Mouse (Mus musculus): Measurements from ENCODE around the gene Capn10.
"Not testable (repeated sequence)": the region's sequence is repeated elsewhere in the genome, so short reads cannot be mapped to it uniquely, and the experiment has no call there.

Gene Capn10

DNA sequence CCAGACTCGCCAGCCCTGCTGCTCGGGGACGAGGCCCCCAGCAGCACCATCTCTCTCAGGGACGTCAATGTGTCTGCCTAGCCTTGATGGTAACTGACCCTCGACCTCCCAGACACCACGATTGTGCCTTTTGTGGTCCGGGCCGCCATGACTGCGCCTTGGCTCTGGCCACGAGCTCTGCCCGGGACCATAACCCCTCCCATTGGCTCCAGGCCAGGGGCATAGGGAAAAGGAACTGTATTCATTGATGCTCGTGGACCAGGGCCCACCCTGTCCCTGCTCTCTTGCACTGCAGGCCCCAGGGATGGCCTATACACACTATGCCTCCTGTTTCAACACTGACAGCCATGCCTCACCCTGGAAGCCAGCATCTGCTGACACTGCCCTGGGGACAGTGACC, 14.4 kb upstream of the Capn10 start:
- DNase-seq (ENCODE audit: inconsistent ontology term), result no peak

DNA sequence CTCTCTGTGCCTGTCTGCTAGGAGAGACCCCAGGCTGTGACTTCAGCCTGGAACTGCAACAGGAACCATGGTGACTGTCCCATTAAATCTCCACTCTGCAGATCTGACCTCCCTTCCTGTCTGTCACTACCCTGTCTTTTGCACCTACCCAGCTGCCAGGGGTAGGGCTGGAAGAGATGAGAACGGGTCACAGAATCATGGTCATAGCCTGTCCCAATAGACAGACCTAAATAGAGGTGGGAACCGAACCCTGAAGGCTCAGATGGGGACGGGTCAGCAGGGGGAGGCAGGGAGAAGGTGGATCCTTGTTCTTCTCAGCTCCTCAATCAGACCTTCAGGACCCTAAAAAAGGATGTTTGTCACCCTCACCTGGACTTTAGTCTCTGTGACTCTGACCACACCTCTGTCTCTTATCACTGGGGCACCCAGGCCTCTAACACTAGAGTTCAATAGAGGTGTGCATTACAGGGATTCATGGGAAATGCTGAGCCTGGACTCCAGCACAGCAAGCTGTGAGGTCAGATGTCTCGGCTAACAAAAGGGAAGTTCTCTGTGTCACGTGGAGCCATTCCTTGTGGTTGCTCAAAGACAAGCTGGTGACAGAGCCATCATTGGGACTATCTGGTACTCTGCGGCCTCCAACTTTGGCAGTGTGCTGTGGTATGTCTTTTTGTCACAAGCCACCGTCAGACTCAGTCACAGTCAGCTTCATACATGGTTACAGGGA, 13.5 kb upstream of the Capn10 start:
- DNase-seq (ENCODE audit: inconsistent ontology term), result no peak

DNA sequence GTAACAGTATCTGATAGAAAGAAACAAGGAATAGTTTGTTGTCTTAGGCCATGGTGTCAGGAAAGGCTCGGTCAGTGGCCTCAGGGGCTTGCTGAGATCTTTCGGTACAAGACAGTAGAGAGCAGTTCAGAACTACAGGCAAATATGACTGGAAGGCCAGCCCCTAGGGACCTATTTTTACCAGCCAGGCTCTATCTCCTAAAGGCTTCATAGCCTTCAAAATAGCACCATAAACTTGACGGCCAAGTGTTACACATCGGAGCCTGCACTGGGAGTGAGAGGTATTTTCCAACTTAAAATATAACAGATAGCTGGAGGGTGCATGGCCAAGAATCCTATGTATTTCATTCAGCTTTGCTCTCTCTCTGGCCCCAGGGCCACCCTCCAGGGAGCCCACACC, 12.7 kb upstream of the Capn10 start:
- DNase-seq (ENCODE audit: inconsistent ontology term), result no peak

DNA sequence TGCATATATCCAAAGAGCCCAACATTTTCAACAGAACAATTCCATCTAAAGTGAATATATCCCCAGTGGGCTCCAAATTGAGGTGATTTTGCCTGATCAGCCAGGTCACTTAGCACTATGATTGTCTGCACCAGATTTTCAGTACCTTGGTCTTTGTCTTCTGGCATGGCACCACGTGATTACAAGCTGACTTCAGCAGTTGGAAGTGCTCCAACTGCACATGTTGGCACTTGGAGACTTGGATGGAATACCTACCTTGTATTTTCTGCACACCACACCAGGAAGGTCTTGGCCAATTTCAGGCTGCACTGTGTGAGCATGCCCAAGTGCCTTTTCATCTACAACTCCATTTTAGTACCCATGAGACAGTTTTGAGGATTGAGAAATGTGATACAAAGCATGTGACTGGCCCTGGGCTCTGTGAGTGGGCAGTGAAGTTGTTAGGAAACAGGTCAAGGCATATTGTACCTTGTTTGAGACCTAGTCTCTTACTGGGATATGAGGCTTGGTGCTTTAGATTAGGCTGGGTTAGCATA, 3.9 kb upstream of the Capn10 start:
- no peak for DNase-seq (ENCODE audit: inconsistent ontology term)

DNA sequence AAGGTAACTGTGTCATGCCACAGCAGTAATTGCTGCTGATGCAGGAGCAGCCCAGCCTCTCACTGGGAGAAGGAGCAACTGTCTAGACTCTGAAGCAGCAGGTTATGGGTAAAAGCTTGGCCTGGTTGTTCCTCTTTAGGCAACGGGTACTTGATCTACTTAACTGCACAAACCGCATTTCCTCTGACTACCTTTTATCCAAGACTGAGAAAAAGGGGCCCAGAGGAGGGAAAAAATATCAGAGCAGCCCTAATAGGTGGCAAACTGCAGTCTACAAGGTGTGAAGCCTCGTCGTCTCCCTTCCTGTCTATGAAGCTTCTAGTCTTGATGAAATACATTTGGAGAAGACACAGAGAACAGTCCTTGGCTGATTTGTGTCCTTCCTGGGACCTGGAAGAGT, 565 bp upstream of the Capn10 start:
- no peak for DNase-seq (ENCODE audit: inconsistent ontology term)

DNA sequence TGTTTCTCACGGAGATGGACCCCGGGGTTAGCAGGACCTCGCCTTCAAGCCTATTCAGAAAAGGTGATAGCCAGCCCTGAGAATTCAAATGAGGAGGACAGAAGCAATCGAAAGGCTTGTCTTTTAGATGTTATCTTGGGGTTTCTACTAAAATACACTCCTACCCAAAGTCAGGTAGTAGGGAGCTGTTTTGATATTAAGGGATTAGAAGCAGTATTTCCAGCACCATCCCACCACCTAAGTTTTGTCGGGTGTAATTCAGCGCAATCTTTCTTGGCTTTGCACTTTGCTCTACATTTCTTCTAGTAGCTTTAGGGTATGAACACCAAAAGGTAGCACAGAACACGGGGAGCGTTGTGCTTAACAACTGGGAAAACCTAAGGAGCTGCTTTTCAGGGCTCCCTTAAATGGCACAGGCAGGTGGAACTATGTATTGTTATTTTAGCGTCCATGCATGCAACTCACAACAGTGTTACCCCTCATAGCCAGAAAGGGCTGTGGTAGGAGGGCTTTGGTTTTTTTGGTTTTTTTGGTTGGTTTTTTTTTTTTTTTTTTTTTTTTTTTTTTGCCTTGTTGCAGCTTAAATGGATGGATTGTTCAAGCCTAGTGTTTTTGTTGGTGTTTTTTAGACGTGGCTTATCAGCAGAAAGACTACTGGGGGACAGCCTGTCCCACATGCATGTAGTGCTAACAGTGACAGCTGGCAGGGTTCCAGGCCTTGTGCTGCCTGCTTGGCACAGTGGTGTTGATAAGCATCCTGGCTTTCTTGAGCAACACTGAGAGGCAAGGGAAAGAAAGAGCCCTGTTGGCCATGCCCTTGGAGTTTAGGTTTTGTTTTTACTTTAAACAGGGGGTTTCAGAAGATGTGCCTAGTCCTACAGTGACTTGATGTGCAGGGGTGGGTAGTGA, 1.1 kb downstream of the Capn10 start:
- peak; percentile 34 for DNase-seq (ENCODE audit: inconsistent ontology term)

DNA sequence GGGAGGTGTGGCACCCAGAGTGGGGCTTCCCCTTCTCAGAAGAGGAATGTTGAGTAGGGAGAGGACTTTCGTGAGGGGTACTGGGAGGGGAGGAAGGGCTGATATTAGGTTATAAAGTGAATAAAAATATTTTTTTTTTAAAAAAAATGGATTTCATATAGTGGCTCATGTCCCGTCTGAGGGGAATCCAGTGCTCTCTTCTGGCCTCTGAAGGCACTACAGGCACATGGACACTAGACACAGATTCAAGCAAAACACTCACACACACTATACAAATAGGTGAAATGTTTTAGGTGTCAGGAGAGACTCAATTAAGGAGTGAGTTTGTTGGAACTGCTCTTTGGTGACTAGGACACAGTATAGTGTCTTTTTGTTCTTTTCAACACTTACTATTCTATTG, 1.8 kb downstream of the Capn10 start:
- no peak for DNase-seq (ENCODE audit: inconsistent ontology term)

DNA sequence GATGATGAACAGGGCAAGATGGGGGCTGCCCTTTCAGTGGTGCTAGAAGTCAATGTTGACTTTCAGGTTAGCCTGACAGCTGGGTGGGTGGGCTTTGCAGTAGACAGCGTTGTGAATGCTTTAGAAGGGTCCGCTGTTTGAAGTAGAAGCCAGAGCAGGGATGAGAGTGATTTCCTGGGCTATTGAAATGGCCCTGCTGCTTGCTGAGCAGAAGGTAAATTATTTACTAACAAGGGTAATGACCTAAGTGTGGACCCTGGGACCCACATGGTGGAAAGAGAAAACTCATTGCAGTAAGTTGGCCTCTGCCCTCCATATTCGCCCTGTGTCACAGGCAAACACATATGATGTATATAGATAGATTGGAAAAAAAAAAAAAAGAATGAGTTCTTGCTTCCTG, 2.3 kb downstream of the Capn10 start:
- no peak for DNase-seq (ENCODE audit: inconsistent ontology term)

DNA sequence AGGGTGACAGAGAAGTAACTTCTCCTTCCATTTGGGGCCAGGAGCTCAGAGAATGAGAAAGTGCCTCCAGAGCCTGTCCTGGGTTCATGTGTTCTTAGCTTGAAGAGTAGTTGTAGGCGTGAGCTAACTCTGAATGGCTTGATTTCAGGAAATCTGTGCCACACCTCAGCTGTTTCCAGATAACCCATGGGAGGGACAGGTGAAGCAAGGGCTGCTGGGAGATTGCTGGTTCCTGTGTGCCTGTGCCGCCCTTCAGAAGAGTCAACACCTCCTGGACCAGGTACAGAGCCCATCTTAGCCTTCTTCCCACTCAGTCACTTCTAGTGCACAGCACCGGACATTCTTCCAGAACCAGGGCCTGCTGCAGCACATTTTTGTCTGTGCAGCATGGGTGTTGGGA, 3.6 kb downstream of the Capn10 start:
- DNase-seq (ENCODE audit: inconsistent ontology term), result no peak

DNA sequence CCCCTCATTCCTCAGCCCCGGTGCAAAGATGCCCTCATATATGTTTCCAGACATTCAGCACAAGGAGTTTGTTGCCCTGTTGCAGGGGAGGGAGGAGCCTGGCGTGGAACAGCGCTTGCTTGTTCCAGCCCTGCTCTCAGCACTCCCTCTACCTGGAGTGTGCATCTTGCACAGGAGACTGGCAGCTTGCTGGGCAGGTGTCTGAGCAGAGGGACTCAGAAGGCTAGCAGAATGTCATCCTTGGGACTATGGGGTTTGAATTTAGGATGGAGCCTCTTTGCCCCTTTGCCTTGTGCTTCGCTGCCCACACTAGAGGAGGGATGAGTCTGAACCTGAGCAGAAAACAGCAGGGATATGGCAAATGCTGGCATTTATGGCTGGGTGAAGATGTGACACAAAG, 5.6 kb downstream of the Capn10 start:
- DNase-seq (ENCODE audit: inconsistent ontology term), result no peak

DNA sequence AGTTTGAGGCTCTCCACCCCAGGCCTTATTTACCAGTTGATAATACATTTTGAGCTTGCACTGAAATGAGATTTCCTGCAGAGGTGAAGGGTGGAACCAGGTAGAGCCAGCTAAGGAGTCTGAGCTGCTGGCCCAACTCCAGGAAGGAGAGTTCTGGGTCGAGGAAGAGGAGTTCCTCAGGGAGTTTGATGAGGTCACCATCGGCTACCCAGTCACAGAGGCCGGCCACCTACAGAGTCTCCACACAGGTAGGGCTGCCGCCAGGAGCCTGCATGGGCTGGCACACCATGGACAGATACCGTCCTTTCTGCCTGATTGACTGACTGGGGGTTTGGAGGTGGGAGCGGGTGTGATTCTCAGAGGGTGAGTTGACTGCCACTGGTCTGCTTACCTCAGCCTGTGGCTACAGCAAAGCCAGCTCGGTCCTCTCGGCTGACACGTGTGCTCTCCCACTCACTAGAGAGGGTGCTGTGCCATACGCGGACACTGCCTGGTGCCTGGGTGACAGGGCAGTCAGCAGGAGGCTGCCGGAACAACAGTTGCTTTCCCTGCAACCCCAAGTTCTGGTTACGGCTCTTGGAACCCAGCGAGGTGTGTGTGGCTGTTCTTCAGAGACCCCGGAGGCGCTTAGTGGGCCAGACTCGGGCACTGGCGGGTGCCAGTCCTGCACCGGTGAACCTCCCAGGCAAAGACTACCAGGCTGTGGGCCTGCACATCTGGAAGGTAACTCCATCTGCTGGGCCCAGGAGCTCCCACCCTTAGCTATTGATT, 9.2 kb downstream of the Capn10 start:
- DNase-seq (ENCODE audit: inconsistent ontology term), result no peak

DNA sequence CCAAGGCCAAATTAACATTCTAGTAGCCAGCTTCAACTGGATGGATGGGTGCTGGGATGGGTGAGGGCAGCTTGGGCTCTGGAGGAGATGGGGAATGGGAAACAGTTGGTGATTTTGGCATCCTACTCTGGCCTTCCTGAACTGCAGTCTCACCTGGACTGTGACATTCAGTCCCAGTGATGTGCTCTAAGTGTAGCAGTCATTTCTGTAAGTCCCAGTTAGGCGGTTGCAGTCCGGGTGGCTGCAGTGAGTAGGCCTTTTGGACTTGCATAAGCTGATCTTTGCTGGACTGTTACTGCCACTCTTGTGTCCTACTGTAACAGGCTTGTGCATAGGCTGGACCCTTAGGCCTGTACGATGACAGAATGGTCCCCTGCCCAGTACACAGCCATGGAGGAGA, 13.8 kb downstream of the Capn10 start:
- DNase-seq (ENCODE audit: inconsistent ontology term), result no peak

DNA sequence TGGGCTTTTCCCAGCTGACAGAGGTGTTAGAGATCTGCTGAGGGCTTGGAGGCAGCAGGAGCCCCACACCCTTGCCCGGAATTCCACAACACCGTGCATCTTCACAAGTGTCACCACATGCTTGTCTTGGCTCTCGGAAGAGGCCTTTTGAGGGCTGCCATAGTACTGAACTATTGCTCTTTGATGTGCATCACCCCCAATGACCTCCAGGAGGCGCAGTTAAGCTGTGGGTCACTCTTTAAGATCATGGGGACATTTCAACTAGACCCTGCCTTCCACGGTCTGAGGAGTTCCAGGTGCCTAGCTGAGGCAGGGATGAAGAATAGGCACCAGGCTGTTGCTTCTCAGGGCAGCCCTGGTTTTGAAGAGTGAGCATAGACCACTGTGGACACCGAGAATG, 15.2 kb downstream of the Capn10 start:
- no peak for DNase-seq (ENCODE audit: inconsistent ontology term)

DNA sequence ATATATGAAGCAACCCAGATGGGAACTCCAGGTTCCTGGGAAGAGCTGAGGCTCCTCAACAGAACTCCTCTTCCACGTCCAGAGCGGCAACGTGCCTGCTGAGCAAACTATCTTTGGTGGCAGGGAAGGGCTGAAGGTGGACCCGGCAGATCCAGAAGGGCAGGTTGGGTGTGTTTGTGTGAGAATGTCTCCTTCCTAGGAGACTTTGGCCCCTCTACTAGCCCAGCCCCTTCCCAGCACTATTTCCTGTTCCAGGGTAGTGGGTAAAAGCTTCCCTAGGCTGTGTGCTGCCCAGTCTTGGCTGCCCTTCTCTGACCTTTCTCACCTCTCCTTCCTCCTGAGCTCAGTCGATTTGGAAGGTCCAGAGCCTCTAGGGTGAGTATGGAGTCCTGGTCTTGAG, 16.4 kb downstream of the Capn10 start, which contains the start of gene Gpr35:
Gpr35 (plus strand) TSS at position 259 of the 400 bp plus-strand sequence.
- DNase-seq (ENCODE audit: inconsistent ontology term), result no peak

DNA sequence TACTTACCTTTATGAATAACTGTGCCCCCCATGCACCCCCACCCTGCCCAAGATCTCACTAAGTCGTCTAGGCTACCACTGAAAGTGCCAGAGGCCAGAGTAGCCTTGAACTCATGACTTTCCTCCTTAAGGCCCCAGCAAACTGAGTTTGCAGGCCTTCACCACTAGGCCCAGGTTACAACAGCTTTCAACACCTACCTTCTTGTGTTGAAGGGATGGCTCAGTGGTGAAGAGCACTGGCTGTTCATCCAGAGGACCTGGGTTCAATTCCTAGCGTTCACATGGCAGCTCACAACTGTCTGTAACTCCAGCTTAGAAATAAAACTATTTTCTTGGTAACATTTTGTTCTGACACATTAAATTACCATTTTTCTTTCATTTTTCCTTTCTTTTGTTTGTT, 19.5 kb downstream of the Capn10 start:
- no peak for DNase-seq (ENCODE audit: inconsistent ontology term)

DNA sequence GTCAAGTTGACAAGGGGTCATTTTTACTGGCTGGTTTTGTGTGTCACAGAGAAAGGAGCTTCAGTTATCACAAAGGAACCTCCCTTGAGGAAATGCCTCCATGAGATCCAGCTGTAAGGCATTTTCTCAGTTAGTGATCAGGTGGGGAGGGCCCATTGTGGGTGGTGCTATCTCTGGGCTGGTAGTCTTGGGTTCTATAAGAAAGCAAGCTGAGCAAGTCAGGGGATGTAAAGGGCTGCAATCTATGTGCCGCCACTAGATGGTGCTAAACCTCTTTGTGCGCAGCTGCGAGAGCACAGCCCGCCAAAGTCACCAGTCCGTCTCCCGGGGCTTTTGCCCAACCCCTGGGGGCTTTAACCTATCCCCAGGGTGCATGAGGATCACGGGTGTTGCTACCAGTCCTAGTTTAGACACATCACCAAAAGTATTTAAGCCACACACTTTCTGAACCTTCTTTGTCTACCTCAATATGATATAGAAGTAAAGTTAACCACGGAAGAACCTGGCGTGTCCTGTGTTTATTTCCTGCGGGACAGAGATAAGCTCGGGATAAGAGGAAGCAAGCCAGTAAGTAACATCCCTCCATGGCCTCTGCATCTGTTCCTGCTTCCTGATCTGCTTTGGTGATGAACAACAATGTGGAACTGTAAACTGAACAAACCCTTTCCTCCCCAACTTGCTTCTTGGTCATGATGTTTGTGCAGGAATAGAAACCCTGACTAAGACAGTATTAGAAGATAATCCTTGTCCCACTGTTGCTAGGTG, 22.6 kb downstream of the Capn10 start:
- DNase-seq (ENCODE audit: inconsistent ontology term), result not testable (repeated sequence)

DNA sequence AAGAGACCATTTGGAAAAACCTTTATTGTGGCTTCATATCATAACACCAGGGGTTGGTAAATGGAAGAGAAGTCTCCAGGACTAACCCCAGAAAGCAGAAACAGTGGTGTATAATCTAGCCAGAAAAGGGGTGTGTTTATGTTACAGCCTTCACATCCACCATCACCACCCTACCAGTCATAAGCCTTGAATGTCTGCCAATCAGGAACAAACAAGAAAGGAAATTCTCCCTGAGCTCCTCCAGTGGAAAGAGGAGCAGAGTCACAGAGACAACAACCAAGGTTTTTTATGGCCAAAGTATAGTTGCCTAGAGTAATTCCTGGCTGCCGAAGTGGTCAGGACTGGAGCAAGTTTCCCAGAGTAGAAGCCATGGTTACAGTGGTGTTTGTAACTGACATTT, 24.8 kb downstream of the Capn10 start:
- no peak for DNase-seq (ENCODE audit: inconsistent ontology term)

DNA sequence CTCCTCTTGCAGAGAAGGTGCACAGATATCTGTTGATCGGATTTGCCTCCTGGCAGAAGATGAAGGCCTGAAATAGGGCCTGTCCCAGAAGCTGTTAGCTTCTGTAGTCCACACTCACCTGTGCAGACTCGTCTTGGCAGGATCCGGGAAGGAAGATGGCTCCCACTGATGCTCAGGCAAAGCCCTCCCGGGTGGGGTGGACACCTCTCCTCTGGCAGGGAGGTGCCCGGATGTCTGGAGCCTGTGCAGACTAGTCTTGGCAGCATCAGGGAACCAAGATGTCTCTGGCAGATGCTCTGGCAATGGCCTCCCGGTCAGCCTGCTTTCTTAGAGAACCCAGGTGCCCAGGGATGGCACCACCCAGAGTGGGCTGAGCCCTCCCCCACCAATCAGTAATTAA, 36.6 kb downstream of the Capn10 start:
- DNase-seq (ENCODE audit: inconsistent ontology term), result not testable (repeated sequence)

DNA sequence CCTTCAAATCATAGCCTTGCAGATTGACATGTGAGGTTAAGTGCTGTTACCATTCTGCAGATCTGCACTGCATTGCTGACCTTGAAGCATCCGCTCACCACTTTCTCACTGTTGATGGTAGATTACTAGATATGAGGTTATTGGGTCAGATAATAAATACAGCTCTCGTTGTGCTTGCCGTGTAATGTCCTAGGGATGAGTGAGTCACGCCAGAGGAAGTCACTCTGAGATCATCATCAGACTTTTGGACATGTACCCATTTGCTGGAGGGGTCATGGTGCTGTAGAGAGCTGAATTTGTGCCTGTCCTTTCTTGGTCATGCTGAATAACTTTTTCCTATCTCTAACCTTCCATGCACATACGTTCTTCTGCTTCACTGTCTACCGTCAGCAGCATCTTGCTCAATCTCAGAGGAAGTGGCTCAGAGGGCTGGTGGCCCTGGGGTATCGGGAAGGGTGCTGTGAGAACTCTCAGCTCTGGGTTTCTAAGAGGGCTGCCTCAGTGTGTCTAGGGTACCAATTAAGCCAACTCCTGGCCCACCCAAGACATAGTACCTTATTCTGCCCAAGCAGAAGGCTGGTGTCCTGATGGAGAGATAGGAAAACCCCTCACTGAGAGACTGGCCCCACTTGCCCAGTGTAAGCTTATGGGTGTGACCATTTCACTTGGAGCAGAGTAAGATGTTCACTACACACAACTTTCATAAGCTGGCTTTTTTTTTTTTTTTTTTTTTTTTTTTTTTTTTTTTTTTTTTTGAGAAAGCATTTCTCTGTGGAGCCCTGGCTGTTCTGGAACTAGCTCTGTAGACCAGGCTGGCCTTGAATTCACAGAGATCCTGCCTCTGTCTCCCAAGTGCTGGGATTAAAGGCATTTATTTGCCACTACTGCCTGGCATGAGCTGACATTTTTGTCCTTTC, 38.0 kb downstream of the Capn10 start:
- peak; percentile 10 for DNase-seq (ENCODE audit: inconsistent ontology term)

DNA sequence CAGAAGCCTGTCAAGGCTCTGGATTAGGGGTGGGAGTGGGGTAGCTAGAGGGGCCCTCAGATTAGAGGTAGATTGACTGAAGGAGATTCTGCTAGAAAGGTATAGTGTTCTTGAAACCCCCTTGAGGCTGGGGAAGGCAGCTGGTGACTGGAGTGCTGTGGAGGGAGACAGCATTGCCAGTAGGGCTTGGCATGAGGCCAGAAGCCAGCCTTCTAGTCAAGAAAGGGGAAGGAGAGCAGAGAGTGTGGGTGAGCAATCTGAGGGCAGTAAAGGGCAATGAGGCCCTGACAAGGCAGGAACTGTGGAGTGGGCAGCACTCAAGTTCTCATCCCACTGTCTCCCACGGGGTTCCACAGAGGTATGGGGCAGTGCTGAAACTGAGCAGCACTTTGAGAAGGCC, 38.7 kb downstream of the Capn10 start:
- DNase-seq (ENCODE audit: inconsistent ontology term), result peak; percentile 37
